Mouse (Mus musculus) forebrain, embryonic 14.5 days (tissue): ENCODE results near the gene Tbc1d9. TPM values are rescaled to one million over a fixed set of nuclear protein-coding genes. Genes with fewer than 3 reads are reported as not detected.
"Not testable (repeated sequence)": the region's sequence is repeated elsewhere in the genome, so short reads cannot be mapped to it uniquely, and the experiment has no call there.

Experiments used
- ATAC-seq: fragments of 200-750 bp; cut with Nextera tagmentation; 2 replicates; pipeline ENCODE4 v1.8.0; 2017; ENCODE audit warnings: mild to moderate bottlenecking, moderate library complexity
- DNase-seq: peaks from one replicate; pipeline ENCODE4 v3.0.0-alpha.2; 2015; ENCODE audit warnings: low spot score
- H3K27ac ChIP-seq: fragments of 300-500 bp; sonication (generic); 2 replicates; pipeline ENCODE4 v1.5.1; 2014; ENCODE audit warnings: low read depth, mild to moderate bottlenecking, control low read depth, low read length, moderate library complexity
- H3K27me3 ChIP-seq: fragments of 300-500 bp; sonication (generic); replicated peaks from 2 replicates; pipeline ENCODE4 v1.6.1; 2014; ENCODE audit warnings: low read length, control low read depth, mixed read lengths; ENCODE audit not compliant: control insufficient read depth, insufficient read depth
- H3K36me3 ChIP-seq: fragments of 300-500 bp; sonication (generic); 2 replicates; pipeline ENCODE4 v1.6.1; 2014; ENCODE audit warnings: low read length, control low read depth; ENCODE audit not compliant: control insufficient read depth, insufficient read depth
- H3K4me1 ChIP-seq: fragments of 300-500 bp; sonication (generic); 2 replicates; pipeline ENCODE4 v1.6.1; 2014; ENCODE audit warnings: antibody characterized with exemption, low read length, control low read depth; ENCODE audit not compliant: control insufficient read depth, insufficient read depth
- H3K4me2 ChIP-seq: fragments of 300-500 bp; sonication (generic); 2 replicates; pipeline ENCODE4 v1.6.1; 2014; ENCODE audit warnings: mild to moderate bottlenecking, control low read depth, low read length
- H3K4me3 ChIP-seq: fragments of 300-500 bp; sonication (generic); 2 replicates; pipeline ENCODE4 v1.5.1; 2014; ENCODE audit warnings: low read depth, low read length, control low read depth
- H3K9ac ChIP-seq: fragments of 300-500 bp; sonication (generic); 2 replicates; pipeline ENCODE4 v1.6.1; 2014; ENCODE audit warnings: mild to moderate bottlenecking, low read length, control low read depth, moderate library complexity
- H3K9me3 ChIP-seq: fragments of 300-500 bp; sonication (generic); replicated peaks from 2 replicates; pipeline ENCODE4 v1.6.1; 2016; ENCODE audit warnings: low read length, control low read depth, mixed read lengths; ENCODE audit not compliant: control insufficient read depth
- WGBS: fragments of 180-500 bp; shearing (Covaris S2); extraction: QIAGEN DNeasy Blood & Tissue Kit; methylation state at CpG from one replicate; pipeline ENCODE4 v1.1.7; 2014; 5-methylcytosine and 5-hydroxymethylcytosine counted together
- polyA plus RNA-seq: library from polyadenylated mRNA; unstranded; fragments of >200 nt; fragmentation: Nextera tagmentation; extraction: Ambion mirVana; gene quantifications from 2 replicates; pipeline ENCODE4 v1.2.1, GENCODE M21; 2014

Tbc1d9 gene
- polyA plus RNA-seq, 1 experiment from 2014 or later: 16.6 TPM

GRCm38 (mm10) chr8:83309836-83310235, 144.7 kb downstream of the Tbc1d9 start:
- Histone ChIP-seq H3K27ac (no peak overlapping the region), H3K4me1 (no peaks in the 10 kb centered on the region), H3K36me3 (0 out of 2 replicates have a peak, but pooled peaks cover 4% of the 10 kb centered on the region), H3K9me3 (no peaks in the 10 kb centered on the region), H3K4me2 (no peak overlapping the region), H3K27me3 (no peaks in the 10 kb centered on the region), H3K9ac (no peak overlapping the region), H3K4me3 (no peak overlapping the region)
- WGBS: 88% methylated on average over 6 of the region's 6 CpGs
- ATAC-seq (no peak), DNase-seq (no peak)

- WGBS: 89% methylated on average over 4 of the region's 4 CpGs
- not testable (repeated sequence) for ATAC-seq, H3K9me3 ChIP-seq, H3K4me2 ChIP-seq, H3K27ac ChIP-seq, H3K9ac ChIP-seq, H3K4me3 ChIP-seq, H3K27me3 ChIP-seq, DNase-seq, H3K4me1 ChIP-seq
- H3K36me3 ChIP-seq: peaks cover 43% of the 10 kb centered on the region
Measured at GRCm38 (mm10) chr8:83315084-83315483, 149.9 kb downstream of the Tbc1d9 start.

GRCm38 (mm10) chr8:83315691-83316090, 150.5 kb downstream of the Tbc1d9 start:
- no peaks in the 10 kb centered on the region for H3K4me1 ChIP-seq
- no peak overlapping the region for H3K4me2 ChIP-seq
- WGBS: 77% methylated on average over 2 of the region's 2 CpGs
- no peak overlapping the region for H3K27ac ChIP-seq
- ATAC-seq (no peak), DNase-seq (no peak)
- H3K9ac ChIP-seq: no peak overlapping the region
- H3K9me3 ChIP-seq: no peaks in the 10 kb centered on the region
- peaks cover 48% of the 10 kb centered on the region for H3K36me3 ChIP-seq
- H3K4me3 ChIP-seq: no peak overlapping the region
- no peaks in the 10 kb centered on the region for H3K27me3 ChIP-seq

- Histone ChIP-seq H3K9ac (no peak overlapping the region), H3K36me3 (peaks cover 66% of the 10 kb centered on the region)
- 44% methylated on average over 3 of the region's 3 CpGs for WGBS
Measured at GRCm38 (mm10) chr8:83320543-83320942, 155.4 kb downstream of the Tbc1d9 start.

GRCm38 (mm10) chr8:83322374-83322773, 157.2 kb downstream of the Tbc1d9 start:
- ATAC-seq: no peak
- WGBS: 90% methylated on average over 6 of the region's 6 CpGs

More at GRCm38 (mm10) chr8:83320543-83320942, 155.4 kb downstream of the Tbc1d9 start:
- no peaks in the 10 kb centered on the region for H3K4me1 ChIP-seq
- ATAC-seq (no peak), DNase-seq (no peak)
- H3K27ac ChIP-seq: no peak overlapping the region
- H3K4me3 ChIP-seq: no peak overlapping the region
- no peak overlapping the region for H3K4me2 ChIP-seq
- no peaks in the 10 kb centered on the region for H3K9me3 ChIP-seq
- H3K27me3 ChIP-seq: no peaks in the 10 kb centered on the region

More at GRCm38 (mm10) chr8:83322374-83322773, 157.2 kb downstream of the Tbc1d9 start:
- H3K27me3 ChIP-seq: no peaks in the 10 kb centered on the region
- no peak for DNase-seq
- no peaks in the 10 kb centered on the region for H3K9me3 ChIP-seq
- no peak overlapping the region for H3K4me3 ChIP-seq
- H3K4me1 ChIP-seq: no peaks in the 10 kb centered on the region
- H3K9ac ChIP-seq: no peak overlapping the region
- no peak overlapping the region for H3K4me2 ChIP-seq
- peaks cover 60% of the 10 kb centered on the region for H3K36me3 ChIP-seq
- H3K27ac ChIP-seq: no peak overlapping the region

Other genes starting within 250 kb of the Tbc1d9 start
- gene Gm10645, start 818 bp downstream of the Tbc1d9 start, polyA plus RNA-seq: 7.9 and 8.2 TPM in 2 replicates
- gene Ucp1, start 125.0 kb downstream of the Tbc1d9 start, polyA plus RNA-seq: 0.14 and 0.30 TPM in 2 replicates
- 24.9 and 29.6 TPM in 2 replicates for gene Elmod2, start 167.1 kb downstream of the Tbc1d9 start, polyA plus RNA-seq
- not detected in 2 replicates for gene Mgat4d, start 183.1 kb downstream of the Tbc1d9 start, polyA plus RNA-seq
- 5.0 and 5.1 TPM in 2 replicates for gene Clgn, start 224.5 kb downstream of the Tbc1d9 start, polyA plus RNA-seq